Mouse (Mus musculus) ES-E14 (cell line): ENCODE results near the gene Snx14. TPM values are rescaled to one million over a fixed set of nuclear protein-coding genes. Genes with fewer than 3 reads are reported as not detected.

ENCODE experiments used
- DNase-seq: peaks from one replicate; pipeline ENCODE4 v3.0.0-alpha.2; 2013; ENCODE audit warnings: low read depth, low spot score
- H3K27ac ChIP-seq: 2 replicates; pipeline ENCODE4 v1.5.1; 2012; ENCODE audit warnings: low read depth, mild to moderate bottlenecking, low read length, moderate library complexity, mixed read lengths; ENCODE audit not compliant: poor library complexity, insufficient read depth, severe bottlenecking
- H3K36me3 ChIP-seq: 2 replicates; pipeline ENCODE4 v1.6.1; 2012; ENCODE audit warnings: mild to moderate bottlenecking, low read length, moderate library complexity, mixed read lengths; ENCODE audit not compliant: control insufficient read depth, poor library complexity, insufficient read depth, severe bottlenecking
- H3K4me1 ChIP-seq, 2 experiments: fragments of 150-350 bp in 1 of 2; sonication (generic) in 1 of 2; 2 replicates each; pipeline ENCODE4 v1.6.1; 2012; ENCODE audit warnings: low read length in 2 of 2, mild to moderate bottlenecking in 1 of 2, mixed read lengths in 1 of 2; ENCODE audit not compliant: control insufficient read depth in 2 of 2, insufficient read depth in 2 of 2, poor library complexity in 1 of 2
- H3K4me3 ChIP-seq, 2 experiments: fragments of 150-350 bp in 1 of 2; sonication (generic) in 1 of 2; 2 replicates each; pipeline ENCODE4 v1.5.1; 2012; ENCODE audit warnings: low read length in 2 of 2, low read depth in 1 of 2, mild to moderate bottlenecking in 1 of 2, mixed read lengths in 1 of 2; ENCODE audit not compliant: insufficient read depth in 1 of 2, poor library complexity in 1 of 2, severe bottlenecking in 1 of 2
- H3K9ac ChIP-seq: 2 replicates; pipeline ENCODE4 v1.6.1; 2012; ENCODE audit warnings: low read depth, mild to moderate bottlenecking, low read length, mixed read lengths; ENCODE audit not compliant: poor library complexity, insufficient read depth, severe bottlenecking
- H3K9me3 ChIP-seq: fragments of 150-350 bp; sonication (generic); 2 replicates; pipeline ENCODE4 v1.6.1; 2012; ENCODE audit warnings: low read depth, mild to moderate bottlenecking, low read length; ENCODE audit not compliant: control insufficient read depth, insufficient read depth
- CHD2 ChIP-seq: IDR thresholded peaks from 2 replicates; pipeline ENCODE4 v1.6.1; 2014; ENCODE audit warnings: mild to moderate bottlenecking, low read depth, low read length, inconsistent platforms
- HCFC1 ChIP-seq: IDR thresholded peaks from 2 replicates; pipeline ENCODE4 v1.6.1; 2012; ENCODE audit warnings: low read length, inconsistent platforms, borderline replicate concordance; ENCODE audit not compliant: insufficient read depth
- MAFK ChIP-seq: IDR thresholded peaks from 2 replicates; pipeline ENCODE4 v1.6.1; 2014; ENCODE audit warnings: mild to moderate bottlenecking, low read depth, low read length, inconsistent platforms; ENCODE audit not compliant: insufficient read depth
- ZC3H11A ChIP-seq: IDR thresholded peaks from 2 replicates; pipeline ENCODE4 v1.6.1; 2012; ENCODE audit warnings: low read depth, mild to moderate bottlenecking, inconsistent platforms, low read length, borderline replicate concordance
- ZNF384 ChIP-seq: IDR thresholded peaks from 2 replicates; pipeline ENCODE4 v1.6.1; 2012; ENCODE audit warnings: low read depth, low read length, inconsistent platforms
- in situ Hi-C, 2 experiments: fragments of 600-800 bp; cut with MboI; formaldehyde crosslinking; loops; one replicate each; pipeline ENCODE4 v1.15.1; 2025; ENCODE audit warnings: low sequenced_read_pairs in 2 of 2, inconsistent platforms in 1 of 2; ENCODE audit not compliant: unreplicated experiment in 2 of 2
- total RNA-seq: library from RNA; depleted of rRNA; stranded (reverse); fragments of 300-350 nt; gene quantifications from 2 replicates; pipeline ENCODE4 v1.2.3, GENCODE M21; 2012

The Snx14 gene
- total RNA-seq, 1 experiment: 35.2 TPM

GRCm38 (mm10) chr9:88342241-88342640, 96.5 kb downstream of the Snx14 start:
- no peaks in the 10 kb centered on the region for H3K36me3 ChIP-seq
- TF ChIP-seq ZNF384: no peak
- TF ChIP-seq MAFK: no peak
- TF ChIP-seq ZC3H11A: no peak
- TF ChIP-seq HCFC1: no peak
- no peak for TF ChIP-seq CHD2
- H3K27ac ChIP-seq: no peak overlapping the region
- in situ Hi-C loops: no loop called here
- no peak for DNase-seq
- no peak overlapping the region for H3K4me3 ChIP-seq
- H3K9ac ChIP-seq: no peak overlapping the region
- H3K4me1 ChIP-seq: no peaks in the 10 kb centered on the region
- H3K9me3 ChIP-seq: no peaks in the 10 kb centered on the region

GRCm38 (mm10) chr9:88340819-88341218, 97.9 kb downstream of the Snx14 start:
- TF ChIP-seq ZC3H11A (no peak), MAFK (no peak), ZNF384 (no peak), HCFC1 (no peak), CHD2 (no peak)
- in situ Hi-C loops: no loop called here
- Histone ChIP-seq H3K9me3 (no peaks in the 10 kb centered on the region), H3K27ac (no peak overlapping the region), H3K9ac (no peak overlapping the region), H3K4me3 (no peak overlapping the region), H3K36me3 (no peaks in the 10 kb centered on the region), H3K4me1 (no peaks in the 10 kb centered on the region)
- DNase-seq: no peak

- Histone ChIP-seq H3K27ac (no peak overlapping the region), H3K4me1 (peaks cover 6 to 7% of the 10 kb centered on the region in 2 experiments; a peak in 3 of 4 replicates), H3K4me3 (no peak overlapping the region), H3K36me3 (no peaks in the 10 kb centered on the region), H3K9me3 (no peaks in the 10 kb centered on the region), H3K9ac (no peak overlapping the region)
- TF ChIP-seq HCFC1 (no peak), ZC3H11A (no peak), MAFK (no peak), ZNF384 (no peak), CHD2 (no peak)
- in situ Hi-C loops: no loop called here
- no peak for DNase-seq
These were observed 102.9 kb downstream of the Snx14 start for GRCm38 (mm10) chr9:88335839-88336238.

GRCm38 (mm10) chr9:88332447-88332846, 106.3 kb downstream of the Snx14 start:
- TF ChIP-seq HCFC1 (no peak), CHD2 (peak; percentile 33; the same call in 1 of the 2 replicates)
- peak; percentile 95 for DNase-seq
- Histone ChIP-seq H3K4me3 (no peak overlapping the region), H3K4me1 (peaks cover 6 to 10% of the 10 kb centered on the region in 2 experiments; a peak in 3 of 4 replicates), H3K36me3 (no peaks in the 10 kb centered on the region), H3K27ac (no peak overlapping the region), H3K9me3 (no peaks in the 10 kb centered on the region), H3K9ac (no peak overlapping the region)
- in situ Hi-C loops: no loop called here

- peaks cover 6 to 10% of the 10 kb centered on the region in 2 experiments; a peak in 3 of 4 replicates for H3K4me1 ChIP-seq
- in situ Hi-C loops: no loop called here
- H3K9me3 ChIP-seq: no peaks in the 10 kb centered on the region
- H3K9ac ChIP-seq: no peak overlapping the region
- TF ChIP-seq MAFK: no peak
- TF ChIP-seq ZC3H11A: no peak
- no peak for TF ChIP-seq HCFC1
- TF ChIP-seq ZNF384: no peak
- no peak for TF ChIP-seq CHD2
- no peak overlapping the region for H3K4me3 ChIP-seq
- H3K36me3 ChIP-seq: no peaks in the 10 kb centered on the region
- H3K27ac ChIP-seq: no peak overlapping the region
- DNase-seq: no peak
These were observed 108.4 kb downstream of the Snx14 start for GRCm38 (mm10) chr9:88330316-88330715.
